Mouse (Mus musculus) lung, adult 18-20 months (tissue): ENCODE results near the gene Mael.

Experiments used
- DNase-seq, 2 experiments: peaks; one replicate each; pipeline ENCODE4 v3.0.0; 2022; ENCODE audit warnings: mixed read lengths in 2 of 2

The Mael gene

DNA sequence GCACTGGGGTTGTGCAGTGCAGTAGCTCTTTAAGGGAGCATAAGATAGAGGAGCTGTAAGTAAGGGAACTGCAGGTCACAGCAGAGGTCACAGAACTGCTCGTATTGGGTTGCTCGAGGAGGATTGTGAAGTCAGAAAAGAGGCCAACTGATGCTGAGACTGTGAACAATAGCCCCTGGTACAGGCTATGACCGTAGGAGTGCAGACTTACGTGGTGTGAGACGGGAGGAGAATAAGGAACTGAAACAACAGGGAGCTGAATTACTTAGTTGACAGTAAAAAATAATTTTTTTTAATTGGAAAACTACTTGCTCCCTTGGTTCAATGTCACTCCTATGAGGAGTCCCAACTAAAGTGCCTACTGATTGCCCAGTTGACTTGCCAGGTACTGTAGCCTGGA is 34.4 kb downstream of the Mael start:
- no peak for DNase-seq

DNA sequence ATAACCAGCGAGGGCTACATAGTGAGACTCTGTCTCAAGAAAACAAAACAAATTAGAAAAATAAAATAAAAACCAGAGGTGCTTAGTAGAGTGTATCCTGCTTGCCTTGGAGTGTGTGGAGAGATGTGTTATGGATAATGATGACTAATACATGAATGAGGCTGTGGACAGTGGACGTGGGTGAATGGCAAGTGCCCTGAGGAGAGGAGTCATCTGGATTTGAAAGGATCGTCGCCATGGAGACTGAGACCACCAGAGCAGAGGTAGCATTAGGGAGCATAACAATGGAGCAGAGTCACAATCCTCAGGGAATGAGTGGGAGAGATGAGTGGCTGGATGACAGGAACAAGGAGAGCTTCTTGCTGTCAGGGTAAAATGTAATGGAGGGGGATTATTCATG is 48.7 kb downstream of the Mael start:
- no peak for DNase-seq

DNA sequence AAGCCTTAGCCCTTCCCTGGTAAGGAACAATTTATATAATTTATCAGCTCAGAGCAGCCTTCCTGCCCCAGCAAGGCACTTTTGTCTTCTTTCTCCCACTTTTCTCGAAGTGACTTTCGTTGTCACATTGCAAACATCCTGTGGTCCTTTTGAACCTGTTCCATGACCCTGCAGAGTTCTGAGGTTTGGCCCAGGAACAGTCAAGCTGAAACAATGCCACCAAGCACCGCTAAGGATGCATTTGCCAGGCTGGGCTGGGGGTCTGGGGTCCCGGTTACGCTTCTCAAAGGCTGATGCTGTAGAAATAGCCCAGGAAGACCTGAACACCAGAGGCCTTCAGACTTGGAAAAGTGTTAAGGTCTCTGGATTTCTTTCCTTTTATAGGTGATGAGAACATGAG is 53.2 kb downstream of the Mael start:
- DNase-seq, result no peak

DNA sequence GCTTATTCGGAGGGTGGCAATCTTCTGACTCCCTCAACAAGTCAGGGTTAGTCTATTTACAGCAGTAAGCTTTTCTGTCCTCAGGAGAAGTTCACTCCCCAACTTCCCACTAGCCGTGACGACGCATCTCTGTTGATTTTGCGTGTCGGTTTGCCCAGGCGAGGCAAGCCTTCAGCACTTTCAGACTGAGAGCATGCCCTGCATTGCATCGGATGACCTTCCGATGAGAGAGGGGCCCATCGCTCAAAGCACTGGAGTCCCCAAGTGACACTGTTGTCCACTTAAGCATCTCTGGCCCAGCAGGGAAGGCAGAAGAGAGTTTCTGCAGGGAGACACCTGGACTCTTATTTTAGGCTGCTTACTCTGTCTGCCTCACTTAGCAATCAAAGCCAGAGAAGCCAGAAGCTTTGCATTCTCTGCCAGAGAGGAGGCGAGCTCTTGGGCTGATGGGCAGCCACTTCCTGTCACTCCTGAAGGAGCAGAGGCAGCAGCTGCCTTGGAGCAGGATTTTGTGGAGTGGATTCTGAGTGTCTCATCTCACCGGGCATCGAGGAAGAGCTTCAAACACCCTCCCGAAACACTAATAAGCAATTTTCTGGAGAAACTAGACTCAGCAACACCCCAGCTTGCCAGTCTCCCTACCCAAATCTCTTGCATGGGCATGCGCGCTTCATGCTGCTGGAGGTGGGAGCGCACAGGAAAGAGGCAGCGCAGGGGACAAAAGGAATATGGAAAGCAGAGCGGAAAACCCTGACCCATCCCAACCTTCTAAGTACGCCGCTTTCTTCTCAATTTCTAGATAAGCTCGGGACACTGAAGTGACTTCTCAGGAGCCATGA is 53.9 kb downstream of the Mael start:
- DNase-seq, result no peak

DNA sequence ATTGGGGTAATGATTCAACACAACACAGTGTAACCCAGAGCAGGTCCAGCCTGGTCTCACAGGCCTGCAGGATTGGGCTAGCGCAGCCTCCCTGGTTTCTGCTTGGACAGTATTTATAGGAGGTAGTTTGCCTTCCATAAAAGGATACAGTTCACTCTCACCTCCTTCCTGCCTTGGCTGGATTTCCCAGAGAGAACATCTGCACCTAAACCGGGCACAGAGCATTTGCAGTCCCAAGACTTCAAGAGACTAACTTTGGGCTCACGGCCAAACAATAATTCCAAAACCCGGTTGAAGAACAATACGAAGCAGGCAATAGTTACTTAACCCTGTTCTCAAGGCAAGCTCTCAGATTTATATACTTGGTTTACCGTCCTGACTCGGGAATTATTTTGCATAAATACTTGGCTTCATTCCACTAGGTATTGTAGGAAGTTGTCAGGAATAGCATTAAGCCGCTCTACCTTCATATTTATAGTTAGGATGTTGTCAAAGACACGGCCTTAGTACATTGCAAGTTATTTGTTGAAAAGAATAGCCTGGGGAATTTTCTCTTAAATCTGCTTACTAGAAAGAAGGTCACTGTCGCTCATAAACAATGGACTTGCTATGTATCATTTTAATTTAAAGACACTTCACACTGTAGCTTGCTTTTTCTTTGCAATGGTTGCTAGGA is 55.5 kb downstream of the Mael start:
- DNase-seq, result no peak

GRCm38 (mm10) chr1:166181510-166181909 is 57.0 kb downstream of the Mael start:
- no peak for DNase-seq

DNA sequence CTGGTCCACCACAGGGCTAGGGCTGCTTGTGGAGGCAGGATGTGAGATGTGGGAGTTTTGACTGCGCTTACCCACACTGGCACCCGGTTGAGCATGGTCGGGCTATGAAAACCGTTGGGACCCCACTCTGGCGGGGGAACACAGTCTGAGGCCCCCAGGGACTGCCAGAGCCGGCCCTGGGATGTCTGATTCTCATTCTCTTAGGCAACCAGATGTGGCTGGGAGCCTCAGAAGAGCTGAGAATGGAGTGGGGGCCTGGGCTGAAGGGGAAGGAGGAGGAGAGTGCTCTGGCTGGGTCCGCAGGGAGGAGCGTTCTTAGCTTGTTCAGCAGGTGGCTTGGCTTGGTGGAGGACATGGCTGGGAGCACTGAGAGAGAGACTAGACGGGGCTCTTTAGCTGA is 64.9 kb downstream of the Mael start:
- DNase-seq, result no peak

DNA sequence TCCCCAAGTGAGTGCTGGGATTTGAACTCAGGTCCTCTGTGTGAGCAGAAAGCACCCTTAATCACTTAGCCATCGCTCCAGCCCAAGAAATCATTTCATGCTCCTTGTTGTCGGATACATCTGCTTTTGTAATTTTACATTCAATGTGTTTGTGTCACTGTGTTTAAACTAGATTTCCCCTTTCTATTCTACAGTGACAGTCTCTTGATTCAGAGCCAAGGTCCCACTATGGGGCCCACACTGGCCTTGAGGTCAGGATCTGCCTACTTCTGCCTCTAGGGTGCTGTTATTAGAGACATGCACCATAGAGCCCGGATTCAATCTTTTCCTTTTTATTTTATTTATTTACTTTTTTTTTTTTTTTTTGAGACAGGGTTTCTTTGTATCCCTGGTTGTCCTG is 65.6 kb downstream of the Mael start:
- no peak for DNase-seq

DNA sequence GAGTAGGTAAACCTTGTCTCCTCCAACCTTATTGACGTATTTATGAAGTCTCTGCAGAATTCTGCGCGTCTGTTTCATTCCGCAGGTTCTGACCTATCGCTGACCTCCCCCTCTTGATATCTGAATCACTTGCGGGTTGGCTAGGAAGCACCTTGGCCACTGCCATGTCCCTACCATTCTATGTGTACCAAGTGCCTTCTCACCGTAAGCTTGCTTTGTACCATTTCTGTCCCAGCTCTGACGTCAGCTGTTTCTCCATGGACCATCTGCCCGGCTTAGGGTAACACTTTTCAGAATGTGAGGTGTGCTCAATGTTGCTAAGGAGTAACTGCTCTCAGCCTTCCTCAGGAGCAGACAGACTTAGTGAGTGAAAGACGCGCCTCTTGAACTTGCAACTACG is 67.7 kb downstream of the Mael start:
- no peak for DNase-seq

DNA sequence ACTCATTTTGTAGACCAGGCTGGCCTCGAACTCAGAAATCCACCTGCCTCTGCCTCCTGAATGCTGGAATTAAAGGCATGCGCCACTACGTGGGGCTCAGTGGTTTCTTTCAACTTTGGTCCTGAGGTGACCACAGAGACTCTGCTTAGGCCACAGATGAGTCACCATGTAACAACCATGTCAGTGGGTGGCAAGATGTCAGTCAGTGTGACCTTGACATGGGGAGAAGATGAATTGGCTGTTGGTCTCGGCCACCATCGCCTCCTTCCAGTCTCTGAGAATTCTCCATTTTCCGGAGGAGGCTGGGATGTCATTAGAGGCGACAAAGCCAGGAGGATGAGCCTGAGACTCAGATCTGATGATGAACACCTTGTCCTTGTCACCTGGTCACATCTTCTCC is 68.8 kb downstream of the Mael start:
- no peak for DNase-seq

DNA sequence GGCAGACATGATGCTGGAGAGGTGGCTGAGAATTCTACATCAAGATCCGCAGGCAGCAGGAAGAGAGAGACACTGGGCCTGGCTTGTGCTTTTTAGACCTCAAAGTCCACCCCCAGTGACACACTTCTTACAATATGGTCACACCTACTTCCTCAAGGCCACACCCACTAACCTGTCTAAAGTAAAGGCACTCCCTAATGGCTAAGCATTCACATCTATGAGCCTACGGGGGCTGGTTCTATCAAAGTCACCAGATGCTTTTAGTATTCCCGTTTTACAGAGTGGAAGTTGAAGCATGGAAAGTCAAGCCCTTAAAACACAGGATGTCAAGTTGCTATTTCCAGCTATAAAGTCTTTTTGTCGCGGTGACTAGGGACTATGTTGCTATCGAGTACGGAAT is 70.5 kb downstream of the Mael start:
- DNase-seq, result no peak

- no peak for DNase-seq
These were observed 71.1 kb downstream of the Mael start for GRCm38 (mm10) chr1:166167405-166167804.

DNA sequence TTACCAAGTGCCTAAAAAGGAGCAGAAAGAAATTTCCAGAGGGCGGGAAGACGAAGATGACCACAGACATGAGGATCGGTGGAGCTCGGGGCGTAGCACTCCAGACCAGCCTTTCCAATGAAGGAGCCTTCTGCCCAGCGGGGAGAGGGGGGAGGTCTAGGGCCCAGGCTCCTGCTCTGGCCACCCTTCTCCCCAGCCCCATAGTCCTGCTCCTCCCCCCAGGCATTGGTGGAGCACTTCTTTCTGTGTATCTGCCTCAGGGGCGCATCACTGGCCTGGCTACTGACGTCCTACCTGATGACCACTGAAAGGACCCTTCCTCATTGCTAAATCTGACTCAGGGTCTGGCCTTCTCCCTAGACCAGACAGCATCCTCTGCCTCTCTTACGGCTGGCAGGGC is 73.4 kb downstream of the Mael start:
- no peak for DNase-seq

GRCm38 (mm10) chr1:166164580-166164979 is 74.0 kb downstream of the Mael start:
- DNase-seq, result no peak

- peak; percentile 49 to 59 for DNase-seq
These were observed 77.7 kb downstream of the Mael start for GRCm38 (mm10) chr1:166160569-166161445.

DNA sequence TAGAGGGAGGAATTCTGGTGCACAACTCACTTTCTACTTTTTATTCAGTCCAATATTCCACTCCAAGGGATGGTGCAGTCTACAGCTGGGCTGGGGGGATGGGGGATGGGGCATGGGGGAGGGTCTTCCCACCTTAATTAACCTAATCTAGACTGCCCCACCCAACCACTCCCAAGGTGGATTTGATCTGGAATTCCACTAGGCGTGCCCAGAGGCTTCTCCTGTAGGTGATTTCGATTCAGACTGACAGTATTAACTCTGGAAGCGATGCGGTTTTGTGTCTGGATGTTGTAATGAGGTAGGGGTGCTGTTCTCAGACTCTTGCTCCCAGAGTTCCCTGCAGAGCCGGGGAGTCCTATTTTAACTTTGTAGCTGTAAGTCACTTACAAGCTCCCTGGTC is 78.4 kb downstream of the Mael start:
- DNase-seq, result no peak

- no peak for DNase-seq
These were observed 79.9 kb downstream of the Mael start for GRCm38 (mm10) chr1:166158664-166159063.

DNA sequence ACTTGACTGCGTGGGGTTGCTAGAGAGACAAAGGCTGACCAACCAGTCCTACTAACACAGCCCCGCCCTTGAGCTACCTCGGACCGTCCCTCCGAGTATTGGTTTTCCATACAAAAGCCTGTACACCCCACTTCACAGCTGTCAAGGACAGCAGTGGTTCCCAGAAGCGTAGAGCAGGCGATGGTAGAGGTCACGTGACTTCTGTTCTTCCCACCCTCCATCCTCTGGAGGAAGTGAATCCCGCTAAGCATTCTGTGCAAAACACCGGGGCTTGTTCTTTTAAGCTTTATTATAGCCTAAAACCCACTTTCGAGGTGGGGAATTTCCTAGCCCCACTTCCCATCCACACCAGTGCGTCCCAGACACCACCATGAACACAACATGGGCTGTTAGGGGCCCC is 80.8 kb downstream of the Mael start:
- DNase-seq, result no peak

DNA sequence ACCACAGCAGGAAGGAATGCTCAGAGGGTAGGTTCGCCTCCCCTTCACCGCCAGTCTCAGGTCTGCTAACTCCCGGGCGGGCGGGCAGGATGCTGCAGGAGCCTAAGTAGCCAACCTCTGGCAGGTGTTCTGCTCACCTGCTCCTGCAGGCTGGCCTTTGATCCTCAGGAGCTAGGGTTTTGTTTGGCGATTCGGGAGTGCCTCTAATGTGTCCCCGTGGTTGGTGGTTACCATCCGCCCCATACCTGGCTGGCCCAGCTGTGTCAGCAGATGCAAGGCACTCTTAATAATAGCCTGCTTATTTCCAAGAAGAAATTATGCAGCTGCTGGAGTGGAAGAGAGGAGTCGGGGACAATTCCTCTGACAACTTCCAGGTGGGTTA is 83.4 kb downstream of the Mael start:
- no peak for DNase-seq

GRCm38 (mm10) chr1:166154162-166155112 is 84.1 kb downstream of the Mael start:
- peak; percentile 68 to 76 for DNase-seq

- DNase-seq, result peak; percentile 77 to 80
These were observed 85.0 kb downstream of the Mael start for GRCm38 (mm10) chr1:166153351-166154120.

GRCm38 (mm10) chr1:166152034-166152433 is 86.5 kb downstream of the Mael start:
- no peak for DNase-seq
